Mouse (Mus musculus) left cerebral cortex, adult 9 months (tissue): ENCODE measurements around the gene Gm8882.
"Not testable (repeated sequence)": the region's sequence is repeated elsewhere in the genome, so short reads cannot be mapped to it uniquely, and the experiment has no call there.

Experiments used
- DNase-seq, 2 experiments: peaks; one replicate each; pipeline ENCODE4 v3.0.0; 2022; ENCODE audit warnings: low spot score in 2 of 2

The Gm8882 gene

GRCm38 (mm10) chr6:132364034-132364433 is at the start of gene Gm8882:
Gene Gm8882 (minus strand): TSS chr6:132364134.
- DNase-seq: not testable (repeated sequence)

GRCm38 (mm10) chr6:132314657-132315056 is 49.3 kb downstream of the Gm8882 start, which contains the start of gene Prpmp5:
Gene Prpmp5 (minus strand): TSS chr6:132314757.
- not testable (repeated sequence) for DNase-seq
